Mouse (Mus musculus) layer of hippocampus, postnatal 14 days (tissue): ENCODE measurements at regions not wholly inside any gene's neighbourhood (a gene's known extent, or its start where the extent isn't known, plus 50 kb on each side); places are given as distances from the start of the nearest gene placed in this dataset.
A peak's percentile ranks its signal among the peaks of the same experiment; 100 is the strongest.

Source experiments
- DNase-seq, 2 experiments: peaks; one replicate each; pipeline ENCODE4 v3.0.0; 2021 to 2022; ENCODE audit warnings: low spot score in 2 of 2, mixed read lengths in 1 of 2

DNA sequence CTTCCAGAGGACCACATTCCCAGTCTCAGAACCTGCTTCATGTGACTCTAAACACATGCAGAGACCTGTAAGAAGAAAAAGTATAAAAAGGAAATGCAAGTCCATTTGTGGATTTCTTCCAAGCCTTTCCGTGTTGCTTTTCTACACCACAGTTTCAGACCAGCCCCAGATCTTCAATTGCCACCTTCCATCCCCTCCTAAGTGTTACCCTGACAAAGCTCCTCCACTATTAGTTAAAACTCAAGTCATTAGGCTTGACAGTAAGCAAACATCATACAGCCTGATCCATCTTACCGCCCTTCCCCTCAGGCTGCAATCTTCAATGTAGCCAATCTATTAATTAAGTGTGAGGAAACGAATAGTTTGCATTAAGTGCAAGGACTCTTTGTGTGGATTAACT is 1016.1 kb downstream of the Ttll7 start:
- no peak for DNase-seq

GRCm38 (mm10) chr3:147853346-147853745 is 1001.2 kb downstream of the Ttll7 start:
- no peak for DNase-seq

DNA sequence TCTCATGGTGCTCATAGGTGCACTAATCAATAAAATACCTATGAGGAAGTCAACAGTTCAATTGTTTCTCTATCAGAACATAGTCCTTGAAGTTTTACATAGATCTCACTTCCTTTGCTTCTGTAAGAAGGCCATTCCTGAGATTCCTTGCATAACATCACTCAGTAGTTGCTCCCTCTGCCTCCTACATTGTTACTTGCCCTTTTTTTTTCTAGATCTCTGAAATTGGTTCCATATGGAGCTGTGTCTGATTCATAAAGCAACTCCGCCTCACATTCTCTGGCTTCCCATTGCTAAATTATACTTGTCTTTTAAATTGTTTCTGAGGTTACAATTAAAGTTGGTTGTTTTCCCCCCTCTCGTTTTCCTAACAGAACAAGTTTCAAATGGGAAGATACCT is 1000.7 kb downstream of the Ttll7 start:
- DNase-seq: no peak

GRCm38 (mm10) chr3:147841357-147841756 is 989.2 kb downstream of the Ttll7 start:
- DNase-seq: no peak

DNA sequence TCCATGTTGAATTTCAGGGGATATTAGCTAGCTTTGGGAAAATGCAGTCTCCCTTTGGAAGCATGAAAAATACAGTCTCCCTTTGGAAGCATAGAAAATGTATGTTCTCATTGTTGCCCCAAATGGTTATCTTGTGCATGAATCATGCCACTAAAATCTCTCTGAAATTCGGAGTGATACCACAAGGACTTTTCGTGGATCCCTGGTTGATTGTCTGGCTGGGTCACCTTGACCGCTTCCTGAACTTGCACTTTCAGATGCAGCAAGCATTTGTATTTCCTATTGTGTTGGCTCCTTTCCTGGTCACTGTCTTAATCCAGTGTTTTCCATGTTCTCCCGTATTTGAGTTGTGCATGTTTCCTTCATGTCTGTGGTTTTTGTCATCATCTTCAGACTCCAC is 986.6 kb downstream of the Ttll7 start:
- no peak for DNase-seq

- DNase-seq: no peak
Measured at GRCm38 (mm10) chr3:147835716-147836115, 983.5 kb downstream of the Ttll7 start.

- no peak for DNase-seq
Measured at GRCm38 (mm10) chr3:147825337-147825736, 973.2 kb downstream of the Ttll7 start.

GRCm38 (mm10) chr3:147824451-147824850 is 972.3 kb downstream of the Ttll7 start:
- DNase-seq: no peak

GRCm38 (mm10) chr3:147814080-147814650 is 962.0 kb downstream of the Ttll7 start:
- DNase-seq: no peak

GRCm38 (mm10) chr3:147802546-147802945 is 950.4 kb downstream of the Ttll7 start:
- DNase-seq: no peak

DNA sequence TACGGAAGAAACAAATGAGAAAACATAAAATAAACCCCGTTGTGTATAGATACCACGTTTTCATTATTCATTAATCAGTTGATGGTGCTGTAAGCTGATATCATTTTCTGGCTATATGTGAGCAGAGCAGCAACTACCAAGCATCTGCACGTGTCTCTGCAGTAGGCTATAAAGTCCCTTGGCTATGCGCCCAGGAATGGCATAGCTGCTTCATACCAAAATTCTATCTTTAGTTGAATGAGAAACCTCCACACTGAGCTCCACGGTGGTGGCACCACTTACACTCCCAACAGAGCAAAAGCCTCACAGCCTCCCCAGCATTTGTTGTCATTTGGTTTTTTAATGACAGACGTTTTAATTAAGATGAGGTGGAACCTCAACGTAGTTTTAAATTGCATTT is 944.4 kb downstream of the Ttll7 start:
- no peak for DNase-seq

- no peak for DNase-seq
Measured at GRCm38 (mm10) chr3:147795116-147795515, 942.9 kb downstream of the Ttll7 start.

GRCm38 (mm10) chr3:147786555-147786954 is 934.4 kb downstream of the Ttll7 start:
- no peak for DNase-seq

DNA sequence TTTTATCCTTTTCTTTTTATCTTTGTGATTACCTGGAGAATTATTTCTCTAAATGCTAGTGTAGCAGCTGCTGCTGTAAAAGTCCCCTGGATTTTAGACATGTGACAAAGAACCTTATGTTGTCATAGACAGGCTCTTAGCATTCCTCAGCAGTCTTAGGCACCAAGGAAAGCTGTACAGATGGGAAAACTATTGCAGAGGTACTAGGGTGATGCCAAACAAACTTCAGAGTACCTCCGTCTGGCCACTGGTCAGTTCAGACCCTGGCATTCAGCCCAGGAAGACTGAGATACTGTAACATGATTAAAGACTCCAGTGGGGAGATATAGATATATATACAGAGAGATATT is 898.6 kb downstream of the Ttll7 start:
- DNase-seq: no peak

DNA sequence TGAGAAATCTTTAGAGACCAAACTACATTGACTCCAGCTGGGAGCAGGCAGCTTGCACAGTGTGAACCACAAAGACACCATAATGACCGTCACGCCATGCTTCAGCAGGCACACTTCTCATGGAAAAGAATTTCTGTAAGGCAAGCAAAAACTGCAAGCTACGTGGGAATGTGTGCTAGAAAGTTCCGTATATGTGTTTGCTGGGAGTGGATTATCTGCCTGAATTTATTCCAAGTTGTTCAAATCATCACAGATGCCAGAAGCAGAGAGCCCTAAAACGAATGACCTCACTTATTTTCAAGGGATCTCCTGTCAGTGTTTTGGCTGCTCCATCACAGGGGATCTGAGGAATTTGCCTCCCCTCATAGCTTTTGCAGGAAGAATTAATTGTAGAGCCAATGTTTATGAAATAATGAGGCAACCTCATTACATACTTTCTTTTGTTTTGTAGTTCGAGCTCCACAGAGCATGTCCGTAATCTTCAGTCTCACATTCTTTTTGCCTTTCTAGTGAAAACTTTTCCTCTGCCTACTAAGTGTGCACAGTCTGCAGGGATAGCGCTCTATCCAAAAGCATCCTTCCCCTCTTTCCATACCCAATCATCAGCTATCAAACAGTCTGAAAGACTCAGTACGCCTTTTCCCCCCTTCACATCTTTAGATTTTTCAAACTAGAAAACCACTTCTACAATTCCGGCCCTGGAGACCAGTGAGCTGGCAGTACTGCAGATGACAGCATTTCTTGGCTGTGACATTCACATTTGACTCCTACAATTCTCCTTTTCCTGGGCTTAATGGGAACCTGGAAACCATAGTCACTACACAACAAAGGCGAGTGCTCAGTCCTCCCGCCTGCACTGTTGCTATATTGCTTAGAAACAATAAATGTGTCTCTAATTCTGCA is 898.0 kb downstream of the Ttll7 start:
- no peak for DNase-seq

GRCm38 (mm10) chr3:147749442-147749841 is 897.3 kb downstream of the Ttll7 start:
- peak in 1 of 2 experiments; percentile 29 for DNase-seq

DNA sequence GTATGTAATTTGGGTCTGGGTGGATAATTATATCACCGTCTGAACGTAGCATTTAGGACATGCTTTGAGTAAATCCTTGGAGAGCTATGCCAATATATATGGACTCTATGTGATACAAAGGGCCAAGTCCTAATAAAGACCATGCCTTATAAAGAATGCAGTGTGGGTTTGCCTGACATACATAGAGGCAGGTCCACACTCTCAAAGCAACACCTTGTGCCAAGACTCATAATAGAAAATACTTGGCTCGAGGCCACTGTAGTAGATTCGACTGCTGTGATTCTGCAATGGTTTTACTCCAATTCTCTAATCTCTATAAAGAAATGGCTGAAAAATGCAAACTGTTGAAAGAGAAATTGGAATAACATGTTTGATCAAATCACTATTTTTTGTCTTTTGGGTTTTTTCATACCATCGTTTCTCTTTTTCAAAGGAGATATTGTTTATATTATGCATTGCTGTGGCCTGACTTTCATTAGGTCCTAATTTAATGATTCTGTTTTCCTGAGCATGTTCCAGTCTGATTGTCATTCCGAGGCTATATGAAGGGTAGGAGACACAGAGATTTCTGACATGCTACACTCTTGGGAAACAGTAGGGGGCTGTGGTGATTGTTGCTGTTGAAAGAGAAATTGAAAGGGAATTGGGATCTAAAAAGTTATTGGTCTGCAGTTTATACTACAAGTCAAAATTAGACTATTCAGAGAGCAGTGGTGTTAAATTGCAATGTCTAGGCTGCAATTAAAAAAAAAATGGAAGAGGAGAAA is 884.7 kb downstream of the Ttll7 start:
- no peak for DNase-seq

DNA sequence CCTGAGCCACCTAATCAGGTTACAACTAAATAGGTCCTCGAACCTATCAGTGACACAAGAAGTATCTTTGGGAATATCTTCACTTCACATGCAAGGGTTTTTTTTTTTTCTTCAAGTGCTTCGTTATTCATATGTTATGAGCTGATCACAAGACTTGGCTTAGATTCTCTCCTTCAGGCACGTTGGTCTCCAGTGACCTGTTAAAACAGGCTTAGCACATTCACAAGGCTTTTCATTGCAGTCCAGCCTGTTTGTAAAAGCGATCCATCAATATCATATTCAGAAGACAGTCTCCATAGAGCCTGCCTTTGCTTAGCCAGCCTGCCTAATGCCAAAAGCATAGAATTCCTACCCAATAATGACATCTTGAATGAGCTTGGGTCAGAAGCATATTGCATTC is 864.2 kb downstream of the Ttll7 start:
- no peak for DNase-seq

- DNase-seq: no peak
Measured at GRCm38 (mm10) chr3:147707401-147707801, 855.2 kb downstream of the Ttll7 start.

- DNase-seq: no peak
Measured at GRCm38 (mm10) chr3:147683730-147684129, 831.6 kb downstream of the Ttll7 start.

DNA sequence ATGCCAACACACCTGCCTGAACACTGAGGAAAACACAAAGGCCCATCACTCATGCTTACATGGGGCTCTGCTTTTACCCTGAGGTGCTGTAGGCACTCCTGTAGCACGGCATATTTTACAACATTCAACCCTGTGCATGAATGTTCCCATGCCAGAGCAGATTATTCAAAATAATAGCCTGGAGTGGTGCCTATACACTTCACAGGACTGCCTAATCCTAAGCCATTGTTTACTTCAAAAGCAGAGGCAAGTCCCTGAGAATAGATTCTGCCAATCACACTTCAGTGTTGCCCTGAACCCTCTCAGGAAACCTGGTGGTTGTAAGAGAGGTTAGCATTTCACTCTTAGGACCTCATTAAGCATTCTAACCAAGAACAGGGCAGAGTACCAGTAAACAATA is 828.1 kb downstream of the Ttll7 start:
- no peak for DNase-seq

- no peak for DNase-seq
Measured at GRCm38 (mm10) chr3:147662572-147662971, 810.4 kb downstream of the Ttll7 start.
